Mouse (Mus musculus) ES-E14 (cell line): ENCODE measurements around the gene Sema5a.

Experiments
- CHD2 ChIP-seq: IDR thresholded peaks from 2 replicates; pipeline ENCODE4 v1.6.1; 2014; ENCODE audit warnings: mild to moderate bottlenecking, low read depth, low read length, inconsistent platforms
- HCFC1 ChIP-seq: IDR thresholded peaks from 2 replicates; pipeline ENCODE4 v1.6.1; 2012; ENCODE audit warnings: low read length, inconsistent platforms, borderline replicate concordance; ENCODE audit not compliant: insufficient read depth
- MAFK ChIP-seq: IDR thresholded peaks from 2 replicates; pipeline ENCODE4 v1.6.1; 2014; ENCODE audit warnings: mild to moderate bottlenecking, low read depth, low read length, inconsistent platforms; ENCODE audit not compliant: insufficient read depth
- ZC3H11A ChIP-seq: IDR thresholded peaks from 2 replicates; pipeline ENCODE4 v1.6.1; 2012; ENCODE audit warnings: low read depth, mild to moderate bottlenecking, inconsistent platforms, low read length, borderline replicate concordance
- ZNF384 ChIP-seq: IDR thresholded peaks from 2 replicates; pipeline ENCODE4 v1.6.1; 2012; ENCODE audit warnings: low read depth, low read length, inconsistent platforms

GRCm38 (mm10) chr15:32245837-32246670 lies 1.4 kb downstream of the Sema5a start:
- peak; percentile 72 for TF ChIP-seq ZC3H11A
- no peak for TF ChIP-seq ZNF384
- TF ChIP-seq MAFK: no peak
- no peak for TF ChIP-seq HCFC1
- TF ChIP-seq CHD2: no peak
